Mouse (Mus musculus): ENCODE data around the gene Gucy2d. TPM values are rescaled to one million over a fixed set of nuclear protein-coding genes. Genes with fewer than 3 reads are reported as not detected.

Gucy2d gene
- polyA plus RNA-seq, 1 experiment from 2014 or later: not detected

GRCm38 (mm10) chr7:98449696-98450095 is 9.5 kb downstream of the Gucy2d start:
- ATAC-seq (ENCODE audit: low FRiP score): no peak
- Histone ChIP-seq H3K9ac (no peak overlapping the region), H3K36me3 (replicated peaks) (no peaks in the 10 kb centered on the region), H3K27me3 (no peaks in the 10 kb centered on the region), H3K9me3 (no peaks in the 10 kb centered on the region), H3K4me2 (no peak overlapping the region), H3K4me1 (peaks cover 2% of the 10 kb centered on the region; the same call in 1 of the 2 replicates), H3K27ac (no peak overlapping the region), H3K4me3 (replicated peaks) (no peak overlapping the region)
- 89% methylated on average over 9 of the region's 9 CpGs for WGBS

GRCm38 (mm10) chr7:98454397-98455120 is 14.3 kb downstream of the Gucy2d start:
- Histone ChIP-seq H3K4me2 (no peak overlapping the region), H3K4me1 (peaks cover 2% of the 10 kb centered on the region; the same call in 1 of the 2 replicates), H3K27ac (no peak overlapping the region), H3K27me3 (no peaks in the 10 kb centered on the region), H3K4me3 (replicated peaks) (no peak overlapping the region), H3K9me3 (no peaks in the 10 kb centered on the region), H3K36me3 (replicated peaks) (no peaks in the 10 kb centered on the region), H3K9ac (no peak overlapping the region)
- no peak for ATAC-seq (ENCODE audit: low FRiP score)
- 79% methylated on average over 10 of the region's 10 CpGs for WGBS

GRCm38 (mm10) chr7:98460319-98460718 is 20.1 kb downstream of the Gucy2d start:
- Histone ChIP-seq H3K36me3 (replicated peaks) (no peaks in the 10 kb centered on the region), H3K9ac (no peak overlapping the region), H3K4me1 (no peaks in the 10 kb centered on the region), H3K9me3 (no peaks in the 10 kb centered on the region), H3K27me3 (no peaks in the 10 kb centered on the region), H3K4me3 (replicated peaks) (no peak overlapping the region), H3K4me2 (no peak overlapping the region), H3K27ac (no peak overlapping the region)
- WGBS: 73% methylated on average over 7 of the region's 7 CpGs
- ATAC-seq (ENCODE audit: low FRiP score): no peak

GRCm38 (mm10) chr7:98469089-98469488 is 28.9 kb downstream of the Gucy2d start:
- ATAC-seq (ENCODE audit: low FRiP score): no peak
- no peaks in the 10 kb centered on the region for H3K9me3 ChIP-seq
- no peaks in the 10 kb centered on the region for H3K27me3 ChIP-seq
- no peaks in the 10 kb centered on the region for H3K4me1 ChIP-seq
- no peak overlapping the region for H3K4me3 ChIP-seq (replicated peaks)
- no peaks in the 10 kb centered on the region for H3K36me3 ChIP-seq (replicated peaks)
- 74% methylated on average over 3 of the region's 3 CpGs for WGBS
- H3K9ac ChIP-seq: no peak overlapping the region
- no peak overlapping the region for H3K27ac ChIP-seq
- H3K4me2 ChIP-seq: no peak overlapping the region

GRCm38 (mm10) chr7:98472529-98472928 is 32.3 kb downstream of the Gucy2d start:
- H3K9me3 ChIP-seq: no peaks in the 10 kb centered on the region
- no peak overlapping the region for H3K27ac ChIP-seq
- no peak overlapping the region for H3K4me3 ChIP-seq (replicated peaks)
- ATAC-seq (ENCODE audit: low FRiP score): no peak
- no peak overlapping the region for H3K4me2 ChIP-seq
- 83% methylated on average over 2 of the region's 2 CpGs for WGBS
- H3K4me1 ChIP-seq: no peaks in the 10 kb centered on the region
- no peaks in the 10 kb centered on the region for H3K36me3 ChIP-seq (replicated peaks)
- H3K9ac ChIP-seq: no peak overlapping the region
- H3K27me3 ChIP-seq: no peaks in the 10 kb centered on the region

GRCm38 (mm10) chr7:98474558-98474957 is 34.3 kb downstream of the Gucy2d start:
- Histone ChIP-seq H3K9ac (no peak overlapping the region), H3K9me3 (no peaks in the 10 kb centered on the region), H3K27ac (no peak overlapping the region), H3K4me2 (no peak overlapping the region), H3K36me3 (replicated peaks) (no peaks in the 10 kb centered on the region), H3K4me1 (no peaks in the 10 kb centered on the region), H3K27me3 (0 out of 2 replicates have a peak, but pooled peaks cover 4% of the 10 kb centered on the region), H3K4me3 (replicated peaks) (no peak overlapping the region)
- ATAC-seq (ENCODE audit: low FRiP score): no peak
- 79% methylated on average over 1 of the region's 1 CpGs for WGBS

GRCm38 (mm10) chr7:98477153-98477552 is 36.9 kb downstream of the Gucy2d start:
- Histone ChIP-seq H3K27me3 (peaks cover 9% of the 10 kb centered on the region; the same call in 1 of the 2 replicates), H3K9me3 (no peaks in the 10 kb centered on the region), H3K9ac (no peak overlapping the region), H3K4me2 (no peak overlapping the region), H3K4me1 (0 out of 2 replicates have a peak, but pooled peaks cover 4% of the 10 kb centered on the region), H3K27ac (no peak overlapping the region), H3K36me3 (replicated peaks) (no peaks in the 10 kb centered on the region), H3K4me3 (replicated peaks) (no peak overlapping the region)
- 95% methylated on average over 4 of the region's 4 CpGs for WGBS
- ATAC-seq (ENCODE audit: low FRiP score): no peak

- WGBS: 77% methylated on average over 1 of the region's 1 CpGs
- Histone ChIP-seq H3K9ac (no peak overlapping the region), H3K9me3 (no peaks in the 10 kb centered on the region), H3K4me1 (0 out of 2 replicates have a peak, but pooled peaks cover 4% of the 10 kb centered on the region), H3K4me3 (replicated peaks) (no peak overlapping the region), H3K27me3 (peaks cover 20% of the 10 kb centered on the region), H3K27ac (no peak overlapping the region), H3K4me2 (no peak overlapping the region), H3K36me3 (replicated peaks) (no peaks in the 10 kb centered on the region)
- ATAC-seq (ENCODE audit: low FRiP score): no peak
These were observed 40.3 kb downstream of the Gucy2d start for GRCm38 (mm10) chr7:98480481-98480880.

- WGBS: 20% methylated on average over 9 of the region's 9 CpGs
These were observed 41.0 kb downstream of the Gucy2d start for GRCm38 (mm10) chr7:98481066-98481734.

GRCm38 (mm10) chr7:98481861-98482260 is 41.6 kb downstream of the Gucy2d start:
- Histone ChIP-seq H3K9ac (no peak overlapping the region), H3K27ac (no peak overlapping the region), H3K4me1 (peaks cover 10% of the 10 kb centered on the region), H3K4me3 (replicated peaks) (no peak overlapping the region), H3K36me3 (replicated peaks) (no peaks in the 10 kb centered on the region), H3K9me3 (no peaks in the 10 kb centered on the region), H3K27me3 (peaks cover 22% of the 10 kb centered on the region), H3K4me2 (no peak overlapping the region)
- no peak for ATAC-seq (ENCODE audit: low FRiP score)
- 82% methylated on average over 8 of the region's 8 CpGs for WGBS

More at GRCm38 (mm10) chr7:98481066-98481734, 41.0 kb downstream of the Gucy2d start:
- Histone ChIP-seq H3K4me3 (replicated peaks) (no peak overlapping the region), H3K36me3 (replicated peaks) (no peaks in the 10 kb centered on the region), H3K9me3 (no peaks in the 10 kb centered on the region), H3K4me1 (peaks cover 4% of the 10 kb centered on the region; the same call in 1 of the 2 replicates), H3K4me2 (no peak overlapping the region), H3K27me3 (peaks cover 20% of the 10 kb centered on the region), H3K27ac (no peak overlapping the region), H3K9ac (no peak overlapping the region)
- ATAC-seq (ENCODE audit: low FRiP score): peak; percentile 57; the same call in 1 of the 2 replicates

- Histone ChIP-seq H3K4me3 (replicated peaks) (no peak overlapping the region), H3K36me3 (replicated peaks) (no peaks in the 10 kb centered on the region), H3K27ac (0 out of 2 replicates have a peak overlapping the region, but pooled peaks have one; percentile 25), H3K27me3 (peaks cover 26% of the 10 kb centered on the region), H3K9ac (no peak overlapping the region), H3K9me3 (no peaks in the 10 kb centered on the region), H3K4me2 (no peak overlapping the region), H3K4me1 (peaks cover 11% of the 10 kb centered on the region)
- no peak for ATAC-seq (ENCODE audit: low FRiP score)
- WGBS: 71% methylated on average over 12 of the region's 12 CpGs
These were observed 42.5 kb downstream of the Gucy2d start for GRCm38 (mm10) chr7:98482551-98483267.

- Histone ChIP-seq H3K27me3 (peaks cover 29% of the 10 kb centered on the region), H3K36me3 (replicated peaks) (no peaks in the 10 kb centered on the region), H3K4me3 (replicated peaks) (no peak overlapping the region), H3K27ac (0 out of 2 replicates have a peak overlapping the region, but pooled peaks have one; percentile 25), H3K4me2 (no peak overlapping the region), H3K9me3 (no peaks in the 10 kb centered on the region), H3K9ac (no peak overlapping the region), H3K4me1 (peaks cover 11% of the 10 kb centered on the region)
- ATAC-seq (ENCODE audit: low FRiP score): no peak
- WGBS: 42% methylated on average over 8 of the region's 8 CpGs
These were observed 43.0 kb downstream of the Gucy2d start for GRCm38 (mm10) chr7:98483268-98483607.
